Mouse (Mus musculus) liver, postnatal 0 days (tissue): ENCODE measurements around the gene Sel1l3.

ENCODE experiments used
- CTCF ChIP-seq: sonication (generic); IDR thresholded peaks from 2 replicates; pipeline ENCODE4 v1.5.1; 2016; ENCODE audit warnings: antibody characterized with exemption, low read depth
- EP300 ChIP-seq: IDR thresholded peaks from 2 replicates; pipeline ENCODE4 v1.6.1; 2016; ENCODE audit warnings: antibody characterized with exemption, low read depth, mild to moderate bottlenecking

GRCm38 (mm10) chr5:53210481-53210880 is 3.2 kb downstream of the Sel1l3 start:
- TF ChIP-seq CTCF, result no peak
- TF ChIP-seq EP300, result no peak
